In genomic region chr10:128458348-128458718, GRCm38 (mm10) we compare ENCODE assay signal across 8 mouse cellular contexts. TPM values are rescaled to one million over a fixed set of nuclear protein-coding genes. Genes with fewer than 3 reads are reported as not detected.
A peak's percentile ranks its signal among the peaks of the same experiment; 100 is the strongest.
DNase-seq lines count a peak whose midpoint lies in the region; ATAC-seq lines count a peak whose summit lies in the region.

No protein-coding gene starts in this region.

- ATAC-seq in common myeloid progenitor, adult 5-6 weeks (replicated peaks; ENCODE audit: low read depth, poor library complexity, severe bottlenecking), result peak; percentile 57
- ATAC-seq in inflammation-experienced regulatory T-cells, adult 6 months, result peak; percentile 21
- peak; percentile 69 for ATAC-seq in megakaryocyte progenitor cell, adult 5-6 weeks (replicated peaks; ENCODE audit: poor library complexity)

- DNase-seq in ZHBTc4 (ENCODE audit: low read depth, low spot score), result peak; percentile 92
- peak; percentile 81 to 83 for DNase-seq in gastrocnemius, adult 8-10 months (ENCODE audit: low spot score in 2 of 2)
- peak; percentile 82 to 89 for DNase-seq in left cerebral cortex, postnatal 10 days (ENCODE audit: extremely low spot score in 1 of 2, low spot score in 2 of 2)
- DNase-seq in right cerebral cortex, postnatal 10 days (ENCODE audit: low spot score in 2 of 2), result peak; percentile 86 to 91
- peak; percentile 97 for DNase-seq in urinary bladder, postnatal 25 days (ENCODE audit: low spot score)

- intact Hi-C loops in left cerebral cortex, postnatal 10 days (cut with DNase I), result loop anchor here (5.0 to 10.0 kb wide), 3 partner anchors 46 to 124 kb away; partner anchors contain the start of genes Ankrd52, Cs, Nabp2 and Rnf41

RNA-seq across cellular contexts. Expression of gene Smarcc2, which starts 0.7 kb away (rescaled TPM):
- total RNA-seq in common myeloid progenitor, adult 5-6 weeks (2017), result 71.9 and 92.2 TPM in 2 replicates
- total RNA-seq in gastrocnemius, adult 8-10 months (2022), result 10 to 100 TPM; 45.6 to 53.3 (median 49.5) TPM
- polyA plus RNA-seq in inflammation-experienced regulatory T-cells, adult 6 months (2017; shearing (Covaris generic)), result 10 to 100 TPM; 53.1 to 64.4 (median 57.2) TPM
- 100 to 1,000 TPM; 204 to 226 TPM for total RNA-seq in left cerebral cortex, postnatal 10 days (2021)
- 70.4 and 74.5 TPM in 2 replicates for total RNA-seq in megakaryocyte progenitor cell, adult 5-6 weeks (2015)
- total RNA-seq in megakaryocyte progenitor cell, adult 5-6 weeks (2017), result 52.8 and 66.9 TPM in 2 replicates

RNA-seq across cellular contexts. Expression of gene Myl6, which starts 35.6 kb away (rescaled TPM):
- total RNA-seq in common myeloid progenitor, adult 5-6 weeks (2017), result 1,004 and 1,124 TPM in 2 replicates
- 100 to 1,000 TPM; 125 to 188 (median 158) TPM for total RNA-seq in gastrocnemius, adult 8-10 months (2022)
- polyA plus RNA-seq in inflammation-experienced regulatory T-cells, adult 6 months (2017; shearing (Covaris generic)), result 1,000 to 10,000 TPM in 1 of 3 experiments, 100 to 1,000 TPM in 2; 949 to 1,454 (median 955) TPM
- total RNA-seq in left cerebral cortex, postnatal 10 days (2021), result 100 to 1,000 TPM; 602 to 610 TPM
- total RNA-seq in megakaryocyte progenitor cell, adult 5-6 weeks (2015), result 760 and 847 TPM in 2 replicates
- 1,168 and 1,230 TPM in 2 replicates for total RNA-seq in megakaryocyte progenitor cell, adult 5-6 weeks (2017)

RNA-seq across cellular contexts. Expression of gene Myl6b, which starts 40.2 kb away (rescaled TPM):
- 0.55 TPM in 1 of 2 replicates, not detected in the other for total RNA-seq in common myeloid progenitor, adult 5-6 weeks (2017)
- total RNA-seq in gastrocnemius, adult 8-10 months (2022), result 10 to 100 TPM in 2 of 4 experiments, 1 to 10 TPM in 2; 8.7 to 11.7 (median 10.0) TPM
- 1 to 10 TPM; 2.7 to 4.6 (median 4.5) TPM for polyA plus RNA-seq in inflammation-experienced regulatory T-cells, adult 6 months (2017; shearing (Covaris generic))
- 10 to 100 TPM; 30.9 to 34.1 TPM for total RNA-seq in left cerebral cortex, postnatal 10 days (2021)
- total RNA-seq in megakaryocyte progenitor cell, adult 5-6 weeks (2015), result 7.6 and 7.8 TPM in 2 replicates
- total RNA-seq in megakaryocyte progenitor cell, adult 5-6 weeks (2017), result 0.64 and 1.7 TPM in 2 replicates

RNA-seq across cellular contexts. Expression of gene Rnf41, which starts 46.9 kb away (rescaled TPM):
- total RNA-seq in common myeloid progenitor, adult 5-6 weeks (2017), result 13.0 and 13.5 TPM in 2 replicates
- 10 to 100 TPM; 13.6 to 14.7 (median 14.1) TPM for total RNA-seq in gastrocnemius, adult 8-10 months (2022)
- polyA plus RNA-seq in inflammation-experienced regulatory T-cells, adult 6 months (2017; shearing (Covaris generic)), result 10 to 100 TPM; 25.2 to 42.2 (median 37.9) TPM
- 10 to 100 TPM; 79.3 to 81.6 TPM for total RNA-seq in left cerebral cortex, postnatal 10 days (2021)
- 15.7 and 20.9 TPM in 2 replicates for total RNA-seq in megakaryocyte progenitor cell, adult 5-6 weeks (2015)
- 20.1 and 21.0 TPM in 2 replicates for total RNA-seq in megakaryocyte progenitor cell, adult 5-6 weeks (2017)

RNA-seq across cellular contexts. Expression of gene Nabp2, which starts 47.0 kb away (rescaled TPM):
- 45.7 and 64.8 TPM in 2 replicates for total RNA-seq in common myeloid progenitor, adult 5-6 weeks (2017)
- 10 to 100 TPM; 59.0 to 70.3 (median 63.5) TPM for total RNA-seq in gastrocnemius, adult 8-10 months (2022)
- polyA plus RNA-seq in inflammation-experienced regulatory T-cells, adult 6 months (2017; shearing (Covaris generic)), result 10 to 100 TPM; 68.8 to 87.0 (median 73.8) TPM
- total RNA-seq in left cerebral cortex, postnatal 10 days (2021), result 10 to 100 TPM; 88.5 to 93.8 TPM
- total RNA-seq in megakaryocyte progenitor cell, adult 5-6 weeks (2015), result 79.4 and 105 TPM in 2 replicates
- 68.8 and 72.2 TPM in 2 replicates for total RNA-seq in megakaryocyte progenitor cell, adult 5-6 weeks (2017)

Comparison
In these comparisons a context has a peak if more than half of its experiments do, and no peak if none do; other contexts are left out.
1. Peak in every context shown above with its lines: DNase-seq and ATAC-seq.